Mouse (Mus musculus): ENCODE measurements around the gene Sco1. TPM values are rescaled to one million over a fixed set of nuclear protein-coding genes. Genes with fewer than 3 reads are reported as not detected.
"Not testable (repeated sequence)": the region's sequence is repeated elsewhere in the genome, so short reads cannot be mapped to it uniquely, and the experiment has no call there.

Sco1 gene
- polyA plus RNA-seq, 1 experiment = 1.8 TPM

DNA sequence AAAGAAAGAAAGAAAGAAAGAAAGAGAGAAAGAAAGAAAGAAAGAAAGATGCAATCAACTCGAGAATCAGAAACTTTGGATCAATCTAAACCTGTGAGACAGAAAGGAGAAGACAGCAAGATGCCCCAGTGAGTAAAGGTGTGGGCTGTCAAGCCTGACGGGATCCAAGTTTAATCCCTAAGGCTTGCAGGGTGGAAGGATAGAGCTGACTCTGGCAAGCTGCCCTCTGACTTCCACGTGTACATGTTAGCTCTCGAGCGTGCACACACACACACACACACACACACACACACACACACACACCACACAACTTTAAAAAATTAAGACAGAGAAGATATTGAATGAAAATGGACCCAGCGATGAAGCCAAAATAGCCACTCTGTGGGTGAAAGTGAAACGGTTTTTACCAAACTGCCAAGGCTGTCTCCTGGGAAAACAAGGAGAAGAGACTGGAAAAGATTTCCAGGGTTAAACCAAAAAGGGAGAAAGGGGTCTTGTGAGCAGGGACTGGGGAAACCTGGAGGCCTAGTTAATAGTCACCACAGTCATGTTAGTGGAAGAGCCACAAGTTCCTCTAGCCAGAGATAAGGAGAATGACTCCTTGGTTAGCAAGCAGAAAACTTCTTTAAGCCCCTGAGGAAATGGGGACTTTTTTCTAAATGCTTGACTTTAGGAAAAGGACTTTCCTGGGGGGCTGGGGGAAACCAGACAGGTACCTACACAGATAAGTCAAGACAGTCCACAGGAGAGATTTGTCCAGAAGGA is 32.6 kb upstream of the Sco1 start:
- no peak overlapping the region for H3K27ac ChIP-seq (ENCODE audit: control insufficient read depth, insufficient read depth, low read depth, low read length)
- no peaks in the 10 kb centered on the region for H3K27me3 ChIP-seq (ENCODE audit: control insufficient read depth, insufficient read depth, low read length)
- TF ChIP-seq POLR2A (IDR thresholded peaks at IDR 0.05; ENCODE audit: control insufficient read depth, low read depth, low read length) = no peak
- TF ChIP-seq CTCF (IDR thresholded peaks at IDR 0.05; ENCODE audit: control insufficient read depth, insufficient read depth, insufficient replicate concordance, low read depth, low read length) = no peak
- peaks cover 2% of the 10 kb centered on the region; the same call in 1 of the 2 replicates for H3K4me1 ChIP-seq (ENCODE audit: control insufficient read depth, insufficient read depth, low read length)
- no peaks in the 10 kb centered on the region for H3K36me3 ChIP-seq (ENCODE audit: control insufficient read depth, insufficient read depth, low read length)
- no peak overlapping the region for H3K4me3 ChIP-seq (ENCODE audit: control insufficient read depth, low read depth, low read length)

DNA sequence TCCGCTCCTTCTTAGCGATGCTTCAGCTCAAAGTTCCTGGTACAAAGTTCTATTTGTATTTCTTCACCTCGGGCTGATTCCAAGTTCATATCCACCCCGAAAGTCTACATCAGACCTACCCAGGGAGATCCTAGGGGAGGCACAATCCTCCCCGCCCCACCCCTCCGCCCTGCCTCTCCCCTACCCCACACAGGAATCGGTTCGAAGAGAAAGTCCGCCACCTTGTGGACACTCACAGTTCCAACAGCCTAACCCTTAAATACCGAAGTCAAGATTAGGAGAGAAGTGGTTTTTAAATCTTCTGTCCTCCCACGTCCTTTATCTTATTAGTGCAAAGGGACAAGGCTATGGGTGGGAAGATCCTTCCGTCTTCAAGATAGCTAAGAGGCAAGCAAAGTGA is 31.5 kb upstream of the Sco1 start:
- H3K36me3 ChIP-seq (ENCODE audit: control insufficient read depth, insufficient read depth, low read length) = no peaks in the 10 kb centered on the region
- H3K4me3 ChIP-seq (ENCODE audit: control insufficient read depth, low read depth, low read length) = no peak overlapping the region
- no peak overlapping the region for H3K27ac ChIP-seq (ENCODE audit: control insufficient read depth, insufficient read depth, low read depth, low read length)
- no peaks in the 10 kb centered on the region for H3K27me3 ChIP-seq (ENCODE audit: control insufficient read depth, insufficient read depth, low read length)
- no peak for TF ChIP-seq POLR2A (IDR thresholded peaks at IDR 0.05; ENCODE audit: control insufficient read depth, low read depth, low read length)
- TF ChIP-seq CTCF (IDR thresholded peaks at IDR 0.05; ENCODE audit: control insufficient read depth, insufficient read depth, insufficient replicate concordance, low read depth, low read length) = peak; percentile 61; the same call in 1 of the 2 replicates
- H3K4me1 ChIP-seq (ENCODE audit: control insufficient read depth, insufficient read depth, low read length) = peaks cover 2% of the 10 kb centered on the region

DNA sequence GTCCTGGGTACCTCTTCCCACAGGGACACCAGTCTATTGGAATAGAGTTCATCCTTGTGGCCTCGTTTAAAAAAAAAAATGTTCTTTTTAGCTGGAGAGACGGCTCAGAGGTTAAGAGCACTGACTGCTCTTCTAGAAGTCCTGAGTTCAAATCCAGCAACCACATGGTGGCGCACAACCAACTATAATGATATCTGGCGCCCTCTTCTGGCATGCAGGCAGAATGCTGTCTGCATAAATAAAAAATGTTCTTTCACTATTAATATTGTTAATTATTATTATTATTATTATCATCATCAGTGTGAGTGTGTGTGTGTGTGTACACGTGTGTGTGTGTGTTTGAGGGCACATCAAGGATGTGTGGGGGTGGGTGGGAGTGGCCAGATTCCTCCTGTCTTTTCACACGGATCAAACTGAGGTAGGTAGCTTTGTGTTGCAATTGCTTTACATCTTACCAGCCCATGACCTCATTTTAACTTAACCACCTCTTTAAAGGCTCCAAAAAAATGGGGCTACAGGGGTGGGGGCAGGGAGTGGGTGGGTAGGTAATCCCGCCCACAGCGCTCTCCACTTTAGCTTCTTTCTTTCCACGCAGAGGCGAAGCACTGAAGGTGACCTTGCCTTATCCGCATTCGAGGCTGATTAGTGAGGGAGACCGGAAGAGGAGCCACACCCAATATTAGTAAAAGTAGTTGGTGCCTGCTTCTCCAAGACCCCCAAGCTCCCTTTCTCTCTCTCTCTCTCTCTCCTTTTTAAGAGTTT is 29.9 kb upstream of the Sco1 start:
- Histone ChIP-seq H3K4me3 (ENCODE audit: control insufficient read depth, low read depth, low read length) (no peak overlapping the region), H3K4me1 (ENCODE audit: control insufficient read depth, insufficient read depth, low read length) (peaks cover 2% of the 10 kb centered on the region), H3K36me3 (ENCODE audit: control insufficient read depth, insufficient read depth, low read length) (no peaks in the 10 kb centered on the region), H3K27ac (ENCODE audit: control insufficient read depth, insufficient read depth, low read depth, low read length) (no peak overlapping the region), H3K27me3 (ENCODE audit: control insufficient read depth, insufficient read depth, low read length) (no peaks in the 10 kb centered on the region)
- TF ChIP-seq POLR2A (IDR thresholded peaks at IDR 0.05; ENCODE audit: control insufficient read depth, low read depth, low read length) (no peak), CTCF (IDR thresholded peaks at IDR 0.05; ENCODE audit: control insufficient read depth, insufficient read depth, insufficient replicate concordance, low read depth, low read length) (no peak)

DNA sequence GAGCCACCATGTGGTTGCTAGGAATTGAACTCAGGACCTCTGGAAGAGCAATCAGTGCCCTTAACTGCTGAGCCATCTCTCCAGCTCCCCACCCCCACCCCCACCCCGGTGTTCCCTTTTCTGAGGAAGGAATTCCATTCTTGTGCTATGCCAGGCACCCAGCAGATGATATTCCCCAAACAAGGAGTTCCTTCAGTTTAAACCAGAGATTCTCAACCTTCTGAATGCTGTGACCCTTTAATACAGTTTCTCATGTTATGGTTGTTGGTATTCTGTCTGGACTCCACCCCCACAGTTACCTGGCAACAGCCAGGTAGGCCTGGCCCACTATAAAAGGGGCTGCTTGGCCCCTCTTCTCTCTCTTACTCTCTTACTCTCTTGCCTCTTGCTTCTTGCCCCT is 29.3 kb upstream of the Sco1 start:
- not testable (repeated sequence) for H3K27me3 ChIP-seq (ENCODE audit: control insufficient read depth, insufficient read depth, low read length); H3K4me1 ChIP-seq (ENCODE audit: control insufficient read depth, insufficient read depth, low read length); H3K4me3 ChIP-seq (ENCODE audit: control insufficient read depth, low read depth, low read length); H3K36me3 ChIP-seq (ENCODE audit: control insufficient read depth, insufficient read depth, low read length); H3K27ac ChIP-seq (ENCODE audit: control insufficient read depth, insufficient read depth, low read depth, low read length)

DNA sequence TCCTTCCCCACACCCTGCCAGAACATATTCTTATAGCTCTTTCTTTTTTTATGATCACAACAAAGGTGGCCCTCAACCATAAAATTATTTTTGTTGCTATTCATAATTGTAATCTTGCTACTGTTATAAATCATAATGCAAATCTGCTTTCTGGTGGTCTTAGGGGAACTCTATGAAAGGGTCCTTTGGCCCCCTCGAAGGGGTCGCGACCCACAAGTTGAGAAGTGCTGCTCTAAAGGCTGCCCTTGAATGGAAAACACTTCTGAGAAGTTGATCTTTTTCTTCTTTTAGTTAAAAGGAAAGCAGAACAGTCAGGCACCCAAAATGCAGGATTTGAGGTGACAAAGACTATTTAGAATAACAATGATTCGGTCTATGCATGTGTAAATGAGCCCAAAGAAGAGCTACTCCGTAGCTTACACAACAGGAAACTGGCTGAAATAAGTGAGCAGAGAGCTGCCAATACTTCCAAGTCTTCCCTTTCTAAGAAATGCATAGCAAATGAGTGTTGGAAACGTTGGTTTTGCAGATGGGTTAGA is 28.6 kb upstream of the Sco1 start:
- Histone ChIP-seq H3K36me3 (ENCODE audit: control insufficient read depth, insufficient read depth, low read length) (no peaks in the 10 kb centered on the region), H3K27ac (ENCODE audit: control insufficient read depth, insufficient read depth, low read depth, low read length) (no peak overlapping the region), H3K4me1 (ENCODE audit: control insufficient read depth, insufficient read depth, low read length) (peaks cover 2% of the 10 kb centered on the region), H3K4me3 (ENCODE audit: control insufficient read depth, low read depth, low read length) (no peak overlapping the region), H3K27me3 (ENCODE audit: control insufficient read depth, insufficient read depth, low read length) (no peaks in the 10 kb centered on the region)
- TF ChIP-seq POLR2A (IDR thresholded peaks at IDR 0.05; ENCODE audit: control insufficient read depth, low read depth, low read length) (no peak), CTCF (IDR thresholded peaks at IDR 0.05; ENCODE audit: control insufficient read depth, insufficient read depth, insufficient replicate concordance, low read depth, low read length) (no peak)

DNA sequence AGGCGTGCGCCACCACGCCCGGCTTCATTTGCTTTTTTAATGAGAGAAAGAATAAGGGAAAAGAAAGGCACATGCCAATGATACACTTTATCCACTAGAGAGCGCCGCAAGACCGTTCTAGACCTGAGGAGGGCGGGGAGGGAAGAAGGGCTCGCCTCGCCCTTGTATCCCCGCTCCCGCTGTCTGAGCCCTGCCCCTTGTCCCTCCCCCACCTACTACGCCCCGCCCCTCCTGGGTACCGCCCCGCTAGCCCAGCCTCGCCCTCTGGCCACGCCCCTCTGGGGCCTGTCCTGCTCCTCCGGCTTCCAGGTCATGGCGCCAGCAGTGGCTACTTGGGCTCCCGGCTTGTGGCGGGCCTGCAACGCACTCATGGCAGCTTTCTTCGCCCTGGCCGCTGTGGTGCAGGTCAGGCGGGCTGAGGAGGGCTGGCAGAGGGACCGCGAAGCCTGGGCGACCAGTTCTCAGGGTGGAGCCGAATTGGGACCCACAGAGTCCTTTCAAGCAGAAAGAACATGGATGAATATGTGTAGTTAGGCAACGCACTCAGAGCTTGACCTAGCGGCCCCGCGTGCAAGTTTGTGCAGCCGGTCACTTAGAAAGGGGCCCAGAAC is 27.5 kb upstream of the Sco1 start, which contains the start of gene Tmem220:
Tmem220 (plus strand) TSS at position 288 of the 611 bp plus-strand sequence.
- Histone ChIP-seq H3K4me1 (ENCODE audit: control insufficient read depth, insufficient read depth, low read length) (peaks cover 2% of the 10 kb centered on the region), H3K4me3 (ENCODE audit: control insufficient read depth, low read depth, low read length) (peak within 1 kb of the TSS; percentile 80), H3K36me3 (ENCODE audit: control insufficient read depth, insufficient read depth, low read length) (no peaks in the 10 kb centered on the region), H3K27ac (ENCODE audit: control insufficient read depth, insufficient read depth, low read depth, low read length) (no peak within 1 kb of the TSS), H3K27me3 (ENCODE audit: control insufficient read depth, insufficient read depth, low read length) (no peaks in the 10 kb centered on the region)
- peak; percentile 62; the same call in 1 of the 2 replicates for TF ChIP-seq CTCF (IDR thresholded peaks at IDR 0.05; ENCODE audit: control insufficient read depth, insufficient read depth, insufficient replicate concordance, low read depth, low read length)
- TF ChIP-seq POLR2A (IDR thresholded peaks at IDR 0.05; ENCODE audit: control insufficient read depth, low read depth, low read length) = peak; percentile 67
